Mouse (Mus musculus) lung, postnatal 25 days (tissue): ENCODE measurements around the gene Ppp1r12b.

Source experiments
- DNase-seq: peaks from one replicate; pipeline ENCODE4 v3.0.0; 2022; ENCODE audit warnings: low spot score

Ppp1r12b gene

GRCm38 (mm10) chr1:134955637-134956176 is at the start of gene Ppp1r12b:
TSS of gene Ppp1r12b (minus strand) at chr1:134955942.
- DNase-seq = peak; percentile 96

- DNase-seq = no peak
These were observed 47.6 kb upstream of the Ppp1r12b start for GRCm38 (mm10) chr1:135003346-135003745.

- DNase-seq = no peak
These were observed 44.8 kb upstream of the Ppp1r12b start for GRCm38 (mm10) chr1:135000527-135000926.

- no peak for DNase-seq
These were observed 42.5 kb upstream of the Ppp1r12b start for GRCm38 (mm10) chr1:134998231-134998630.

GRCm38 (mm10) chr1:134997568-134997967 is 41.8 kb upstream of the Ppp1r12b start:
- no peak for DNase-seq

- DNase-seq = no peak
These were observed 40.7 kb upstream of the Ppp1r12b start for GRCm38 (mm10) chr1:134996471-134996870.

GRCm38 (mm10) chr1:134995954-134996353 is 40.2 kb upstream of the Ppp1r12b start:
- DNase-seq = no peak

GRCm38 (mm10) chr1:134995437-134995836 is 39.7 kb upstream of the Ppp1r12b start:
- DNase-seq = no peak

GRCm38 (mm10) chr1:134994739-134995138 is 39.0 kb upstream of the Ppp1r12b start:
- no peak for DNase-seq

- no peak for DNase-seq
These were observed 36.4 kb upstream of the Ppp1r12b start for GRCm38 (mm10) chr1:134992046-134992645.

GRCm38 (mm10) chr1:134989372-134989771 is 33.6 kb upstream of the Ppp1r12b start:
- DNase-seq = peak; percentile 76

- no peak for DNase-seq
These were observed 32.2 kb upstream of the Ppp1r12b start for GRCm38 (mm10) chr1:134987962-134988341.

- DNase-seq = peak; percentile 24
These were observed 31.6 kb upstream of the Ppp1r12b start for GRCm38 (mm10) chr1:134987173-134987961.

- no peak for DNase-seq
These were observed 17.2 kb upstream of the Ppp1r12b start for GRCm38 (mm10) chr1:134972920-134973319.

- no peak for DNase-seq
These were observed 9.7 kb upstream of the Ppp1r12b start for GRCm38 (mm10) chr1:134965430-134965829.

- peak; percentile 21 for DNase-seq
These were observed 7.1 kb upstream of the Ppp1r12b start for GRCm38 (mm10) chr1:134962821-134963220.

GRCm38 (mm10) chr1:134962053-134962803 is 6.5 kb upstream of the Ppp1r12b start, which contains the start of gene Ube2t:
TSS of gene Ube2t (plus strand) at chr1:134962565.
- peak; percentile 97 for DNase-seq

- DNase-seq = no peak
These were observed 4.9 kb upstream of the Ppp1r12b start for GRCm38 (mm10) chr1:134960634-134961033.

- peak; percentile 16 for DNase-seq
These were observed 599 bp downstream of the Ppp1r12b start for GRCm38 (mm10) chr1:134955050-134955636.

GRCm38 (mm10) chr1:134949946-134950345 is 5.8 kb downstream of the Ppp1r12b start:
- DNase-seq = no peak

GRCm38 (mm10) chr1:134947590-134947989 is 8.2 kb downstream of the Ppp1r12b start:
- DNase-seq = no peak

- no peak for DNase-seq
These were observed 12.8 kb downstream of the Ppp1r12b start for GRCm38 (mm10) chr1:134942898-134943297.
